Mouse (Mus musculus) MEL (cell line): ENCODE results near the gene Tbc1d23. TPM values are rescaled to one million over a fixed set of nuclear protein-coding genes. Genes with fewer than 3 reads are reported as not detected.

Source experiments
- DNase-seq: peaks from one replicate; pipeline ENCODE4 v3.0.0; 2011; ENCODE audit warnings: low read depth, low spot score
- H3K27ac ChIP-seq: 2 replicates; pipeline ENCODE4 v1.5.1; 2012; ENCODE audit warnings: low read depth, mild to moderate bottlenecking, control low read depth, low read length, moderate library complexity; ENCODE audit not compliant: control insufficient read depth
- H3K27me3 ChIP-seq, 2 experiments: fragments of 150-350 bp in 1 of 2; sonication (generic) in 1 of 2; 2 replicates each; pipeline ENCODE4 v1.6.1; 2012; ENCODE audit warnings: low read length in 2 of 2, mild to moderate bottlenecking in 2 of 2, improper control_type of control experiment in 1 of 2, moderate library complexity in 1 of 2; ENCODE audit not compliant: insufficient read depth in 2 of 2, control insufficient read depth in 1 of 2
- H3K36me3 ChIP-seq, 2 experiments: 2 replicates each; pipeline ENCODE4 v1.6.1; 2012 to 2014; ENCODE audit warnings: low read length in 2 of 2, improper control_type of control experiment in 1 of 2, inconsistent platforms in 1 of 2, mild to moderate bottlenecking in 1 of 2; ENCODE audit not compliant: insufficient read depth in 2 of 2, control insufficient read depth in 1 of 2
- H3K4me1 ChIP-seq, 2 experiments: fragments of 150-350 bp in 1 of 2; sonication (generic) in 1 of 2; 2 replicates each; pipeline ENCODE4 v1.6.1; 2012; ENCODE audit warnings: low read length in 2 of 2, improper control_type of control experiment in 1 of 2, mild to moderate bottlenecking in 1 of 2; ENCODE audit not compliant: insufficient read depth in 2 of 2, control insufficient read depth in 1 of 2
- H3K4me3 ChIP-seq, 2 experiments: fragments of 150-350 bp in 1 of 2; sonication (generic) in 1 of 2; 2 replicates each; pipeline ENCODE4 v1.5.1; 2012; ENCODE audit warnings: low read depth in 2 of 2, low read length in 2 of 2, mild to moderate bottlenecking in 2 of 2, moderate library complexity in 2 of 2, control low read depth in 1 of 2, improper control_type of control experiment in 1 of 2; ENCODE audit not compliant: control insufficient read depth in 1 of 2, insufficient read depth in 1 of 2
- H3K79me2 ChIP-seq: 2 replicates; pipeline ENCODE4 v1.6.1; 2012; ENCODE audit warnings: mild to moderate bottlenecking, low read length, moderate library complexity; ENCODE audit not compliant: control insufficient read depth, poor library complexity, insufficient read depth
- H3K9ac ChIP-seq: 2 replicates; pipeline ENCODE4 v1.6.1; 2012; ENCODE audit warnings: low read depth, mild to moderate bottlenecking, control low read depth, low read length, moderate library complexity; ENCODE audit not compliant: control insufficient read depth, poor library complexity, severe bottlenecking
- H3K9me3 ChIP-seq: fragments of 150-350 bp; sonication (generic); replicated peaks from 2 replicates; pipeline ENCODE4 v1.6.1; 2012; ENCODE audit warnings: mild to moderate bottlenecking, low read length, improper control_type of control experiment, moderate library complexity; ENCODE audit not compliant: insufficient read depth
- BHLHE40 ChIP-seq: IDR thresholded peaks from 2 replicates; pipeline ENCODE4 v1.6.1; 2012; ENCODE audit warnings: low read depth, mild to moderate bottlenecking, inconsistent platforms, low read length, improper control_type of control experiment, borderline replicate concordance
- CHD1 ChIP-seq: IDR thresholded peaks from 2 replicates; pipeline ENCODE4 v1.6.1; 2012; ENCODE audit warnings: low read depth, mild to moderate bottlenecking, inconsistent platforms, low read length, improper control_type of control experiment
- CTCF ChIP-seq, 3 experiments: IDR thresholded peaks in 2 of 3; conservative IDR thresholded peaks in 1 of 3; 2 replicates each; pipeline ENCODE4 v1.5.1; 2011 to 2012; ENCODE audit warnings: low read length in 3 of 3, low read depth in 2 of 3, mild to moderate bottlenecking in 2 of 3, improper control_type of control experiment in 1 of 3, inconsistent platforms in 1 of 3, mixed read lengths in 1 of 3, moderate library complexity in 1 of 3; ENCODE audit not compliant: control insufficient read depth in 1 of 3, insufficient read depth in 1 of 3, poor library complexity in 1 of 3, severe bottlenecking in 1 of 3
- E2F4 ChIP-seq: IDR thresholded peaks from 2 replicates; pipeline ENCODE4 v1.6.1; 2011; ENCODE audit warnings: low read depth, low read length, improper control_type of control experiment, borderline replicate concordance
- ETS1 ChIP-seq: IDR thresholded peaks from 2 replicates; pipeline ENCODE4 v1.6.1; 2012; ENCODE audit warnings: low read depth, mild to moderate bottlenecking, inconsistent platforms, low read length, improper control_type of control experiment, moderate library complexity
- JUND ChIP-seq: IDR thresholded peaks from 2 replicates; pipeline ENCODE4 v1.6.1; 2011; ENCODE audit warnings: low read depth, mild to moderate bottlenecking, improper control_type of control experiment, low read length
- KAT2A ChIP-seq: conservative IDR thresholded peaks from 2 replicates; pipeline ENCODE4 v1.6.1; 2012; ENCODE audit warnings: low read depth, low read length, improper control_type of control experiment, inconsistent platforms
- MAFK ChIP-seq: IDR thresholded peaks from 2 replicates; pipeline ENCODE4 v1.6.1; 2011; ENCODE audit warnings: low read depth, mild to moderate bottlenecking, low read length, improper control_type of control experiment, borderline replicate concordance
- MAZ ChIP-seq: IDR thresholded peaks from 2 replicates; pipeline ENCODE4 v1.6.1; 2012; ENCODE audit warnings: low read depth, mild to moderate bottlenecking, inconsistent platforms, low read length, improper control_type of control experiment
- MEF2A ChIP-seq: IDR thresholded peaks from 2 replicates; pipeline ENCODE4 v1.6.1; 2014; ENCODE audit warnings: low read depth, mild to moderate bottlenecking, inconsistent platforms, low read length, improper control_type of control experiment; ENCODE audit not compliant: poor library complexity, insufficient replicate concordance, severe bottlenecking; ENCODE audit errors: extremely low read depth
- MXI1 ChIP-seq: IDR thresholded peaks from 2 replicates; pipeline ENCODE4 v1.6.1; 2011; ENCODE audit warnings: mild to moderate bottlenecking, low read depth, low read length, improper control_type of control experiment
- MYB ChIP-seq: IDR thresholded peaks from 2 replicates; pipeline ENCODE4 v1.6.1; 2011; ENCODE audit warnings: mild to moderate bottlenecking, low read depth, low read length, improper control_type of control experiment
- MYC ChIP-seq: IDR thresholded peaks from 2 replicates; pipeline ENCODE4 v1.6.1; 2011; ENCODE audit warnings: low read depth, mild to moderate bottlenecking, low read length, improper control_type of control experiment, moderate library complexity
- NELFE ChIP-seq: IDR thresholded peaks from 2 replicates; pipeline ENCODE4 v1.6.1; 2011; ENCODE audit warnings: low read depth, low read length, improper control_type of control experiment
- POLR2A ChIP-seq, 2 experiments: IDR thresholded peaks; 2 replicates each; pipeline ENCODE4 v1.6.1; 2011 to 2012; ENCODE audit warnings: low read length in 2 of 2, mild to moderate bottlenecking in 2 of 2, control low read depth in 1 of 2, improper control_type of control experiment in 1 of 2, low read depth in 1 of 2, moderate library complexity in 1 of 2; ENCODE audit not compliant: control insufficient read depth in 1 of 2, insufficient read depth in 1 of 2, poor library complexity in 1 of 2
- POLR2AphosphoS2 ChIP-seq: IDR thresholded peaks from 2 replicates; pipeline ENCODE4 v1.6.1; 2011; ENCODE audit warnings: low read length, improper control_type of control experiment
- RAD21 ChIP-seq: IDR thresholded peaks from 2 replicates; pipeline ENCODE4 v1.6.1; 2011; ENCODE audit warnings: mild to moderate bottlenecking, low read depth, low read length, improper control_type of control experiment
- SMC3 ChIP-seq: IDR thresholded peaks from 2 replicates; pipeline ENCODE4 v1.6.1; 2011; ENCODE audit warnings: low read depth, low read length, improper control_type of control experiment
- TBP ChIP-seq: IDR thresholded peaks from 2 replicates; pipeline ENCODE4 v1.8.0; 2011; ENCODE audit warnings: low read depth, low read length, improper control_type of control experiment
- TCF12 ChIP-seq: IDR thresholded peaks from 2 replicates; pipeline ENCODE4 v1.6.1; 2014; ENCODE audit warnings: low read depth, mild to moderate bottlenecking, inconsistent platforms, low read length, improper control_type of control experiment, moderate library complexity
- UBTF ChIP-seq: IDR thresholded peaks from 2 replicates; pipeline ENCODE4 v1.6.1; 2012; ENCODE audit warnings: low read depth, mild to moderate bottlenecking, inconsistent platforms, low read length, improper control_type of control experiment, moderate library complexity, borderline replicate concordance; ENCODE audit not compliant: insufficient read depth
- USF1 ChIP-seq: IDR thresholded peaks from 2 replicates; pipeline ENCODE4 v1.6.1; 2014; ENCODE audit warnings: low read depth, mild to moderate bottlenecking, inconsistent platforms, low read length, improper control_type of control experiment, moderate library complexity
- USF2 ChIP-seq, 2 experiments: IDR thresholded peaks; 2 replicates each; pipeline ENCODE4 v1.6.1; 2011 to 2012; ENCODE audit warnings: improper control_type of control experiment in 2 of 2, low read length in 2 of 2, borderline replicate concordance in 1 of 2, inconsistent platforms in 1 of 2, low read depth in 1 of 2, mild to moderate bottlenecking in 1 of 2; ENCODE audit not compliant: insufficient read depth in 1 of 2
- ZNF384 ChIP-seq: IDR thresholded peaks from 2 replicates; pipeline ENCODE4 v1.6.1; 2012; ENCODE audit warnings: low read depth, mild to moderate bottlenecking, inconsistent platforms, low read length, improper control_type of control experiment
- polyA plus RNA-seq, 2 experiments: library from polyadenylated mRNA; stranded (reverse) in 1 of 2; unstranded in 1 of 2; fragments of >175 nt in 1 of 2; fragments of >200 nt in 1 of 2; gene quantifications; 2 replicates each; pipeline versions ENCODE4 v1.2.1 to v1.2.4; 2012; ENCODE audit warnings: low replicate concordance in 2 of 2, low read depth in 1 of 2; ENCODE audit not compliant: insufficient read length in 2 of 2, insufficient read depth in 1 of 2, missing spikeins in 1 of 2
- total RNA-seq: library from RNA; depleted of rRNA; stranded (reverse); fragments of 300-350 nt; gene quantifications from 2 replicates; pipeline ENCODE4 v1.2.3, GENCODE M21; 2012

Gene Tbc1d23
- total and polyA plus RNA-seq, 3 experiments: 16.9 to 18.1 TPM; not detected in 1

DNA sequence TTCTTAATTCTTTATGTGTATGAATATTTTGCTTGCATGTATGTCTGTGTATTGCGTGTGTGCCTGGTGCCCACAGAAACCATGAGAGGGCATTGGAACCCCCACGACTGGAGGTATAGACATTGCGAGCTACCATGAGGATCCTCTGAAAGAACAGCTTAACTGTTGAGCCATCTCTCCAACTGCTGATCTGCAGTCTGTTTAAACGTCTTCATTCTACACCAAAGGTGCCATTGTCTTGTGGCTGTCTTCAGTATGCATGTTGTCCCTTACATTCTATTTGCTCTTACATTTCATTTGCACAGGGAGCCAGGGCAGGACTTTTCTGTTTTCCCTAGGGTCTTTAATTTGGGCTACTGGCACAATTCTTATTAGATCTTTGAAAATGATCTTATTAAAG is 19.7 kb upstream of the Tbc1d23 start:
- DNase-seq: no peak
- H3K36me3 ChIP-seq: peaks cover 0 to 4% of the 10 kb centered on the region in 2 experiments; a peak in 2 of 4 replicates
- no peak for TF ChIP-seq E2F4
- no peak for TF ChIP-seq USF2 (IDR thresholded peaks at IDR 0.05; ENCODE audit: borderline replicate concordance in 1 of 2, insufficient read depth in 1 of 2, low read depth in 1 of 2, low read length in 2 of 2)
- no peak for TF ChIP-seq MYC
- TF ChIP-seq POLR2AphosphoS2: no peak
- TF ChIP-seq CHD1: no peak
- no peak for TF ChIP-seq SMC3
- no peak for TF ChIP-seq MAZ
- no peak for TF ChIP-seq UBTF

DNA sequence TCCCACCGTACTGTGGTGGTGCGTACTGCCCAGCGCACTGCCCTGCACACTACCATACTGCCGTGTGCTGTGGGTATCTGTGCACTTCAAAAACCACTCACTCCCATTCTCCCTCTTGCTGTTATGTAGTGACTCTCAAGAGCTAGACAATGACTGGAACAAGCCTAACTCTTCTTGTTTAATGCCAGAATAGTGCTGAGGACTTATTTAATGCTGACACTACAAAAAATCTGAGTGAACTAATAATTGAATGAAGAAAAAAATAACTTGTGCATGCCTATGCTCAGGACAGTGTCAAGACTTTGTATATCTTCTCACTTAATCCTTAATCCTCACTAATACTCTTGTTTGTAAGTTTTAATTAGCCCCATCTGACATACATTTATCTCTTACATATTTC is 16.2 kb upstream of the Tbc1d23 start:
- Histone ChIP-seq H3K36me3 (peaks cover 0 to 4% of the 10 kb centered on the region in 2 experiments; a peak in 2 of 4 replicates), H3K9ac (no peak overlapping the region), H3K79me2 (no peaks in the 10 kb centered on the region), H3K27me3 (no peaks in the 10 kb centered on the region), H3K9me3 (no peaks in the 10 kb centered on the region), H3K4me3 (no peak overlapping the region), H3K4me1 (peaks cover 4 to 13% of the 10 kb centered on the region in 2 experiments)
- TF ChIP-seq MAFK: peak; percentile 86
- TF ChIP-seq TCF12: no peak
- TF ChIP-seq, all 39 proteins: peak for 1
- no peak overlapping the region for H3K27ac ChIP-seq
- peak; percentile 8 for DNase-seq

More for the DNA sequence above, 19.7 kb upstream of the Tbc1d23 start:
- Histone ChIP-seq H3K79me2 (no peaks in the 10 kb centered on the region), H3K27me3 (no peaks in the 10 kb centered on the region), H3K27ac (no peak overlapping the region), H3K9me3 (no peaks in the 10 kb centered on the region), H3K9ac (no peak overlapping the region), H3K4me1 (peaks cover 4 to 13% of the 10 kb centered on the region in 2 experiments), H3K4me3 (no peak overlapping the region)

DNA sequence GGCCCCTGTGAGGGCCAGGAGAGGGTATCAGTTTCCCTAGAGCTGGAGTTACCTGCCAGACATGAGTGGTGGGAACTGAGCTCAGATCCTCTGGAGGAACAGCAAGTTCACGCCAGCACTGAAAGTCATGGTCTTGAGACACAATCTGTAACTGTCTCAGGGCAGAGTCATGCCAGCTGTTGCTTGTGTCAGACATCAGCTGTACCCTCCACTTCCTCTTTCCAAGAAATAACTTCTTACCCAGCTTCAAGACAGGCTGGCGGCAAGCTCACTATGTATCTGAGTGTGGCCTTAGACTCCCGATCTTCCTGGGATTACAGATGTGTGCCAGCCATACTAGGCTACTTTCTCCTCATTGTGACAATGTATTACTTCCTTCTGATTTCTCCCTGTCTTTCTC is 15.3 kb upstream of the Tbc1d23 start:
- Histone ChIP-seq H3K27ac (no peak overlapping the region), H3K27me3 (no peaks in the 10 kb centered on the region; a peak in 1 of 4 replicates), H3K36me3 (peaks cover 0 to 4% of the 10 kb centered on the region in 2 experiments; a peak in 2 of 4 replicates), H3K9ac (no peak overlapping the region), H3K9me3 (no peaks in the 10 kb centered on the region), H3K79me2 (no peaks in the 10 kb centered on the region), H3K4me3 (no peak overlapping the region), H3K4me1 (peaks cover 4 to 13% of the 10 kb centered on the region in 2 experiments)
- peak; percentile 86 for DNase-seq
- no peak for TF ChIP-seq CTCF (IDR thresholded peaks at IDR 0.05 in 2 of 3, conservative IDR thresholded peaks at IDR 0.05 in 1 of 3; ENCODE audit: control insufficient read depth in 1 of 3, insufficient read depth in 1 of 3, low read depth in 2 of 3, low read length in 3 of 3, poor library complexity in 1 of 3, severe bottlenecking in 1 of 3)
- TF ChIP-seq UBTF: no peak
- TF ChIP-seq ZNF384: no peak
- TF ChIP-seq MYB: no peak
- TF ChIP-seq MXI1: peak; percentile 81
- no peak for TF ChIP-seq USF2 (IDR thresholded peaks at IDR 0.05; ENCODE audit: borderline replicate concordance in 1 of 2, insufficient read depth in 1 of 2, low read depth in 1 of 2, low read length in 2 of 2)
- no peak for TF ChIP-seq BHLHE40
- no peak for TF ChIP-seq TCF12
- TF ChIP-seq MAZ: no peak
- TF ChIP-seq ETS1: peak; percentile 100
- TF ChIP-seq TBP: no peak
- peak; percentile 21; the same call in 1 of the 2 replicates for TF ChIP-seq SMC3
- TF ChIP-seq MEF2A: no peak
- no peak; the same call in 1 of the 2 replicates for TF ChIP-seq RAD21
- no peak for TF ChIP-seq POLR2A (IDR thresholded peaks at IDR 0.05; ENCODE audit: control insufficient read depth in 1 of 2, insufficient read depth in 1 of 2, low read depth in 1 of 2, low read length in 2 of 2, poor library complexity in 1 of 2)
- TF ChIP-seq KAT2A: no peak
- no peak for TF ChIP-seq MYC
- TF ChIP-seq POLR2AphosphoS2: no peak
- TF ChIP-seq JUND: no peak
- no peak for TF ChIP-seq NELFE
- no peak for TF ChIP-seq USF1
